Mouse (Mus musculus) heart, postnatal 0 days (tissue): ENCODE results near the gene Tmem136.

Source experiments
- CTCF ChIP-seq: IDR thresholded peaks from 2 replicates; pipeline ENCODE4 v1.5.1; 2016; ENCODE audit warnings: antibody characterized with exemption, control low read depth, low read depth
- EP300 ChIP-seq: IDR thresholded peaks from 2 replicates; pipeline ENCODE4 v1.6.1; 2016; ENCODE audit warnings: antibody characterized with exemption, low read depth

DNA sequence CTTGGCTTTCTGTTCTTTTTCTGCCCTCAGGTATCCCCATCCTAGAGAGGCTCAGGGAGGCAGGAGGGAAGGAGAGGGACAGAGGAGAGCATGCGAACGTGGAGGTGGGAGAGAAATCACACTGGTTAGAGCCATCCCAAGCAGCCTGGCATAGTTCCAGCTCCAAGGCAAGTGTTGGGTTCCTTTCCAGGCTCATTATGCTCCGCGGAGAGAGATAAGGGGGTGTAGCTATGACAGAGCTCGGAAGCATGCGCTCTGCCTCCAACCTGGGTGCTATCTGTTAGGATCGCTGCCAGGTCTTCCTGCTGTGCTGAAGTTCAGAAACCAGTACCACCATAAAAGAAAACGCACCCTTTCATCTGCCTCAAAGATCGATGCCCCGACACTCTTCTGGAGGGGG, 33.7 kb upstream of the Tmem136 start:
- TF ChIP-seq CTCF (no peak), EP300 (no peak)
